Mouse (Mus musculus): ENCODE measurements at regions not wholly inside any gene's neighbourhood (a gene's known extent, or its start where the extent isn't known, plus 50 kb on each side); places are given as distances from the start of the nearest gene placed in this dataset.

DNA sequence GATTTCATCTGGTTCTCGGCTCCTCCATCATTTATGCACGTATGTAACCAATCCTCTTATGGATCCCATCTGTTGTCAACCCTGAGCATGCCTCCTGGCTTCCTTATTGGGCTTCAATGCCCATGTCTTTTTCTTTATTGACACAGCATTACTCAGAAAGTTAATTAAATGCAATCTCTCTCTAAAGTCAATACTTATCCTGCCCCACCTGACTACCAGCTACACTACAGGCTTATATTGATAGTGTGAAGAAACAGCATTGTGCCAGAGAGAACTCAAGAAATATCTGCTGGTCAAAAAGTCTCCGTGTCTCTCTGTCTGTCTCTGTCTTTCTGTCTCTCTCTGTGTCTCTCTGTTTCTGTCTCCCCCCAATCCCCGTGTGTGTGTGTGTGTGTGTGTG, 194.7 kb upstream of the Rfx3 start:
- no peaks in the 10 kb centered on the region for H3K4me1 ChIP-seq (replicated peaks)
- H3K36me3 ChIP-seq = no peaks in the 10 kb centered on the region
- no peak overlapping the region for H3K27ac ChIP-seq
- no peak for DNase-seq (ENCODE audit: low spot score)
- H3K27me3 ChIP-seq (ENCODE audit: insufficient read depth, poor library complexity, severe bottlenecking) = no peaks in the 10 kb centered on the region
- WGBS = 90% methylated on average over 4 of the region's 4 CpGs
- H3K9me3 ChIP-seq = 0 out of 2 replicates have a peak, but pooled peaks cover 5% of the 10 kb centered on the region
- no peak overlapping the region for H3K4me3 ChIP-seq

DNA sequence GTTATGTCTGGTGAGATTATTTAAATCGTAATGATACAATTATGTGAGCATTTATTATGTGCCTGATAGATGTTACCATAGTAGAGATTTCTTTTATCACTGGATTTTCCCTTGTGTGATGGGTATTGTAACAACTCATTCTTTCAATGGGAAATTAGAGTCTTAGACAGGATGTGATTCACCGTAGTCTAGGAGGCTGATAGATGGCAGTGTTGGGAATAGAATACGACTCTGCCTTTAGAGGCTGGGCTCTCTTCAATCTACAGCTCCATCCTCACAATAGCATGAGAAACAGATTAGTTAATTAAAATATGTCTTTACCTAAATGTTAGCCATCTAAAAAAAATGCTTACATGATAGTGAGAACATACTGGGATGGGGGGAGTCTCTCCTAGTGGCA, 192.8 kb upstream of the Rfx3 start:
- Histone ChIP-seq H3K27me3 (ENCODE audit: insufficient read depth, poor library complexity, severe bottlenecking) (no peaks in the 10 kb centered on the region), H3K27ac (no peak overlapping the region), H3K9me3 (no peaks in the 10 kb centered on the region), H3K36me3 (no peaks in the 10 kb centered on the region), H3K4me3 (no peak overlapping the region), H3K4me1 (replicated peaks) (no peaks in the 10 kb centered on the region)
- 90% methylated on average over 3 of the region's 3 CpGs for WGBS
- DNase-seq (ENCODE audit: low spot score) = no peak

DNA sequence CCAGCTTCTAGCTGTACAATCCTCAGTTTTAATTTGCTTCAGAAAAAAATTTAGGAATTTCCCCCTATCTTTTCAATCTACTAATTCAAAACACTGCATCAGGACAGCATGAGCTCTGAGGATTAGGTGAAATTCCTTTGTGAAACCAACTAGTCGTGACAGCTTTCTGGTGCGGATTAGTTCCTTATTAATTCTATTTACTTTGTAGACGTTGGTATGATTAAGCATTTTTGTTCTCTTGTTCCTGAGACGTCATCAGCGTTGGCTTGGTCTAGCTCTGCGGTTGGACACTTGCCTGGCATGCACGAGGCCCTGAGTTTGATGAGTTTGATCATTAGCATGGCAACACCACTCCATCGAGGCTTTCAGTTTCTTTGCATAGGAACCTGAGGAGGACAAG, 188.4 kb upstream of the Rfx3 start:
- no peak overlapping the region for H3K4me3 ChIP-seq
- no peaks in the 10 kb centered on the region for H3K27me3 ChIP-seq (ENCODE audit: insufficient read depth, poor library complexity, severe bottlenecking)
- DNase-seq (ENCODE audit: low spot score) = no peak
- 70% methylated on average over 8 of the region's 8 CpGs for WGBS
- H3K36me3 ChIP-seq = no peaks in the 10 kb centered on the region
- no peaks in the 10 kb centered on the region for H3K9me3 ChIP-seq
- no peaks in the 10 kb centered on the region for H3K4me1 ChIP-seq (replicated peaks)
- no peak overlapping the region for H3K27ac ChIP-seq

DNA sequence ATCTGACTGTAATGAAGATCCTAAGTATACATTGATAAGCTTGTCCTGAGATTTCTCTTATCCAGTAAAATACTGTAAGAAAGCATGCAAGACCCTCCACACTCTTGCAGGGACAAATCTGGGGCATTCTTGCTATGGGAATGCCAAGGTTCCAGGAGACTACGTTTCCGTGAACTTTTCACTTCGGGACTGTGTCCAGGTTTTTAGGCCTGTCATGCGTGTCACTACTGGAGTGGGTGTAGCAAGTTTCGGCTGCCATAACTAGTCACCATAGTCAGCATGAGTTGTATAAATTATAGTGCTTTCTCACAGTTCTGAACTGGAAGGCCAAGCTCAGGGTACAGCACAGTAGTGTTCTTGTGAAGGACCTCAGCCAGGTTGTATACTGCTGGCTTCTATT, 185.9 kb upstream of the Rfx3 start:
- Histone ChIP-seq H3K9me3 (no peaks in the 10 kb centered on the region), H3K4me1 (replicated peaks) (no peaks in the 10 kb centered on the region; the same call in 1 of the 2 replicates), H3K27me3 (ENCODE audit: insufficient read depth, poor library complexity, severe bottlenecking) (no peaks in the 10 kb centered on the region), H3K27ac (no peak overlapping the region), H3K36me3 (no peaks in the 10 kb centered on the region), H3K4me3 (no peak overlapping the region)
- 98% methylated on average over 5 of the region's 5 CpGs for WGBS
- DNase-seq (ENCODE audit: low spot score) = no peak

DNA sequence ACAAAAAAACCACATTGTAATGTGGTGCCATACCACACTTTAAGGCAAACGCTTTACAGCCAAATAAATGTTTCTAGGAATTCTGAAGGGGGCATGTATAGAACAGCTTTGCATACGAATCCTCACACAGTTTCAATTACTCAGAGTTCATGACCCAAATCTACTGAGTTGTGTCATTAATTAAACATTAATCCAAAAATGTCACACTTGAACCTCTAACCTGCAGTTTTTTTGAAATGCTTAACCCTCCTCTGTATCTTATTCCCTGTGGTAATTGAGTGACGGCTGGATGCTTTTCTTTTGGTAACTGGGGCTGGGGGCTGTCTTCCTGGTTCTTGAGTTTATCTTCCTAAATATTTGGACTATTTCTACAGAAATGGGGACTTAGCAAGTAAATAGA, 181.3 kb upstream of the Rfx3 start:
- WGBS = 74% methylated on average over 3 of the region's 3 CpGs
- DNase-seq (ENCODE audit: low spot score) = no peak
- H3K27me3 ChIP-seq (ENCODE audit: insufficient read depth, poor library complexity, severe bottlenecking) = no peaks in the 10 kb centered on the region
- H3K4me3 ChIP-seq = no peak overlapping the region
- H3K36me3 ChIP-seq = no peaks in the 10 kb centered on the region
- H3K27ac ChIP-seq = no peak overlapping the region
- H3K9me3 ChIP-seq = no peaks in the 10 kb centered on the region
- no peaks in the 10 kb centered on the region; the same call in 1 of the 2 replicates for H3K4me1 ChIP-seq (replicated peaks)

DNA sequence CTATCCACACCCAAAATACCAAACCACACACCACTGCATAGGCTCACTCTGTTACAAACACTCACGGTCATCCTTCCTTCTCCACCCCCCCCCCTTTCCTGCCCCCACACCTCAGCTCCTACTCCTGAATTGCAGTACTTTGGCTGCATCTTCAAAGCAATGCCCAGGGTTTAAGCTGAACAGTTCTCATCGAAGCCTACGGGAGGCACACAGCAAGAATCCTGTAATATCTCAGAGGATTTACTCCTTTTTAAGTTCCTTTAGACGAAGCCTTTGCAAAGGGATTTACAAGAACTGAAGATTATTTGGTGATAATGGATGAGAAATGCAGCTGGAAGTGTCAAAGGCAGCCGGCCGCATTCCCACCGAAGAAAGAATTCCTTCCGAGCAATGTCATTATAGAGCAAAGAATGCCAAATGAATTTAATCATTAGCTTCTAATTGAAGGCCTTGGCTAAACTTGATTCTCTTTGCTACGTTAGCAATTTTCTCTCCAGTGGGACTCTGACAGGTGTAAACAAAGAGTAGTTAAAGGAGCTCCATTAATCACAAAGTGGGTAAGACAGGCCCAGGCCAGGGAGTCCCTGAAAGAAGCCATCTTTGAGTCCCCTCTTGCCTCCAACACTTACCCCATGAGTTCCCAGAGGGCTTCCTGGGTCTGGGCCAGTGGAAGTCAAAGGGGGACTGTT, 180.6 kb upstream of the Rfx3 start:
- Histone ChIP-seq H3K36me3 (no peaks in the 10 kb centered on the region), H3K27me3 (ENCODE audit: insufficient read depth, poor library complexity, severe bottlenecking) (no peaks in the 10 kb centered on the region), H3K27ac (no peak overlapping the region), H3K4me3 (no peak overlapping the region), H3K9me3 (no peaks in the 10 kb centered on the region), H3K4me1 (replicated peaks) (no peaks in the 10 kb centered on the region; the same call in 1 of the 2 replicates)
- 56% methylated on average over 9 of the region's 9 CpGs for WGBS
- no peak for DNase-seq (ENCODE audit: low spot score)

DNA sequence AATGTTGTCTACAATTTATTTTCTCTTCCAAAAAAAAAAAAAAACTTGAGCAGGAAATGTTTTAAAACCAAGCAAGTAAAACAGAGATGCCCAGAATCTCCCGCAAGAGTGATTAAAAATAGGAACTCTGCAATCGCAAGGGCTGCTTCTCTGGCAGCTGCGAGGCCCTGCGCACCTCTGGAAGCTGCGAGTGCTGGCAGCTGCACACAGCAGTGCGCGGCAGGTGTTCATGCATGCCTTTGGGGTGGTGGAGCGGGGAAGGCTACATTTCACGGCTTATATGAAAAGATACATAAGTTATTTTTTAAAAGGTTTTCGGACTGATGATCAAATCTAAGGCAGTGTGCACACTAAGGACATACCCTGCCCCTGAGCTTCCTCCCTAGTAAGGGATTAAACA, 179.3 kb upstream of the Rfx3 start:
- no peak overlapping the region for H3K4me3 ChIP-seq
- WGBS = 87% methylated on average over 10 of the region's 10 CpGs
- no peaks in the 10 kb centered on the region for H3K9me3 ChIP-seq
- no peaks in the 10 kb centered on the region for H3K27me3 ChIP-seq (ENCODE audit: insufficient read depth, poor library complexity, severe bottlenecking)
- no peak overlapping the region for H3K27ac ChIP-seq
- H3K36me3 ChIP-seq = no peaks in the 10 kb centered on the region
- no peaks in the 10 kb centered on the region; the same call in 1 of the 2 replicates for H3K4me1 ChIP-seq (replicated peaks)
- no peak for DNase-seq (ENCODE audit: low spot score)

DNA sequence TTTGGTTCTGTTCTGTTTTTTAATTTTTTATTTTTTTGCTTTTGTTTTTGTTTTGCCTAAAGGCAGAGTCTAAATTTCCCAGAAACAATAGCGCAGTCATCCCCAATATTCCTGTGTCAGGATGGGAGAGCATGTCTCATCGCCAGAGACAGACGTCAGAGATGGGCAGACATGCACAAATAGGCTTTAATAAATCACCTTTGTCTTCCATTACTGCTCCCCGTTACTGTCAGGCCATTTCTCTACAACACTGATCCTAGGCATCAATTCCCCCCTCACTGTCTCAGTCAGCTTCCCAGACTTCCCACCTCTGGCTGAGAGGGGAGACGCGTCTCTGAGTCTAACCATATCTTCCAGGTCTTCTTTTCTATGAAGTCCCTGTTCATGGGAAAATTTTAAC, 177.4 kb upstream of the Rfx3 start:
- no peak overlapping the region for H3K27ac ChIP-seq
- no peaks in the 10 kb centered on the region for H3K36me3 ChIP-seq
- 94% methylated on average over 6 of the region's 6 CpGs for WGBS
- no peaks in the 10 kb centered on the region; the same call in 1 of the 2 replicates for H3K4me1 ChIP-seq (replicated peaks)
- H3K27me3 ChIP-seq (ENCODE audit: insufficient read depth, poor library complexity, severe bottlenecking) = no peaks in the 10 kb centered on the region
- H3K4me3 ChIP-seq = no peak overlapping the region
- no peak for DNase-seq (ENCODE audit: low spot score)
- no peaks in the 10 kb centered on the region for H3K9me3 ChIP-seq

DNA sequence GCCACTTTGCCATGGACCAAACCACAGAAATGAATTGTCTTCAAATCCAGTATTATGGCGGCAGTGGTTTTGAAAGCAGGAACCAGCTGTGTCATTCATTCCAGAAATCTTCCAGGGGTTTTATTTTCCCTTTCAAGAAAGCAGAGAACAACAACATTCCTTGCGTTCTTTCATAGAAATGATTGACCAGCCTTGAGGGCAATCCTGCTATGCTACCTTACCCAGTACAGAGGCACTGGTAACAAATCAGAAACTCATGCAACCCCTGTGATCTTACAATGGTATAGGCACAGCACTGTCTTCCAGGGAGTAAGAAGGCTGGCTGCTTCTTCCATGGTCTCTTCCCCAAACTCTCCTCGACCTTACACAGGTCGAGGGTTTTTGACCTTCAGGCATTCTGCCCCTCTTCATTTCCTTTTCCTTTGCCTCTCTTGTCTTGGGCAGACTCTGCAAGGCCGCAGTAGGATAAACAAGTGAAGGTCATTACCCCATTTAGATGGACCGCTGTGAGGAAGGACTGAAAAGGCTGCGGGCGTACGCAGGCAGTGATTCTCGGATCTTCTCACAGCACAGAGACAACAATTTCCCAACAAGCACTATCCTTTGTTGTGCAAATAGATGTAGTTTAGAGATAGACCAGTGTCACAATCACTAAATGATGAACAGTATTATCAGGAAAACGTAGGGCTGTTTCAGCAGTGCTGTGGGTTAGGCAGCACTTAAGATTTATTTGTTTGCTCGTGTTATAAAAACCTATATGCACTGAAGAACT, 171.6 kb upstream of the Rfx3 start:
- no peaks in the 10 kb centered on the region for H3K4me1 ChIP-seq (replicated peaks)
- no peak overlapping the region for H3K27ac ChIP-seq
- H3K4me3 ChIP-seq = no peak overlapping the region
- WGBS = 77% methylated on average over 12 of the region's 12 CpGs
- 0 out of 2 replicates have a peak, but pooled peaks cover 4% of the 10 kb centered on the region for H3K9me3 ChIP-seq
- no peaks in the 10 kb centered on the region for H3K27me3 ChIP-seq (ENCODE audit: insufficient read depth, poor library complexity, severe bottlenecking)
- DNase-seq (ENCODE audit: low spot score) = no peak
- no peaks in the 10 kb centered on the region for H3K36me3 ChIP-seq

DNA sequence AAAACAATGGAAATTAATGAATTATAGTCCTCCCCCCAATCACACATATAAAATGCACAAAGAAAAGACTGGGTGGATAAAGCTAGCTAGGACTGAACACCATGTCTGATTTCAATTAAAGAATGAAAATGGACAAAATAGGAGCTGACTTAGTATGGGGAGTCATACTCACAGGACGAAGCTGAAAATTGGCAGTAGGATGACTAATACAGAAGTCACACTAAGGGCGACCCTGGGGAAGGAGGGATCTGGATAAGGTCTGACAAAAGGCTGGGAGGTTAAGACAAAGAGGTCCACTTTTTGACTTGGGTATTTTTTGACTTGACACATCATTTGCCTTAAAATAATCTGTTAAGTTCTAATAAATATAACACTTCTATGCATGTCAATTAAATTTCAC, 170.2 kb upstream of the Rfx3 start:
- 87% methylated on average over 2 of the region's 2 CpGs for WGBS
- Histone ChIP-seq H3K4me3 (no peak overlapping the region), H3K36me3 (no peaks in the 10 kb centered on the region), H3K9me3 (0 out of 2 replicates have a peak, but pooled peaks cover 4% of the 10 kb centered on the region), H3K4me1 (replicated peaks) (no peaks in the 10 kb centered on the region), H3K27me3 (ENCODE audit: insufficient read depth, poor library complexity, severe bottlenecking) (no peaks in the 10 kb centered on the region), H3K27ac (no peak overlapping the region)
- DNase-seq (ENCODE audit: low spot score) = no peak

DNA sequence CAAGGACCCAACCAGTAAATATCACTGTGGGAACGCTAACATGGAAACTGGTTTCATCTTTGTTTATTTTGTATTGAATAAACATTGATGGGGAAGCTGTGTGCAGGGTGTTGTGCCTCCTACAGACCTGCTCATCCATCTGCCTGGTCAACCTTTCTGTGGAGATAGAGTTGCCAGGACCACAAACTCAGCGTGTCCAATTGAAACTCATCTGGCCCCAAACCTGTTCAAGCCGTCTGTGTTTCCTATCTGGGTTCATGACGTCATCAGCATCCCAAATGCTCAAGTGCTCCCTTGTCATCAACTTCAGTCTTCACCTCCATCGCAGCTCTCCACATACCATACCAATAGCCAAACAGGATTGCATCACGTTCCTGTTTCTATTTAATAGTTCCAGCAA, 167.1 kb upstream of the Rfx3 start:
- 0 out of 2 replicates have a peak, but pooled peaks cover 4% of the 10 kb centered on the region for H3K9me3 ChIP-seq
- DNase-seq (ENCODE audit: low spot score) = no peak
- H3K27me3 ChIP-seq (ENCODE audit: insufficient read depth, poor library complexity, severe bottlenecking) = no peaks in the 10 kb centered on the region
- no peaks in the 10 kb centered on the region for H3K36me3 ChIP-seq
- H3K4me3 ChIP-seq = no peak overlapping the region
- H3K4me1 ChIP-seq (replicated peaks) = no peaks in the 10 kb centered on the region
- H3K27ac ChIP-seq = no peak overlapping the region
- WGBS = 92% methylated on average over 6 of the region's 6 CpGs

DNA sequence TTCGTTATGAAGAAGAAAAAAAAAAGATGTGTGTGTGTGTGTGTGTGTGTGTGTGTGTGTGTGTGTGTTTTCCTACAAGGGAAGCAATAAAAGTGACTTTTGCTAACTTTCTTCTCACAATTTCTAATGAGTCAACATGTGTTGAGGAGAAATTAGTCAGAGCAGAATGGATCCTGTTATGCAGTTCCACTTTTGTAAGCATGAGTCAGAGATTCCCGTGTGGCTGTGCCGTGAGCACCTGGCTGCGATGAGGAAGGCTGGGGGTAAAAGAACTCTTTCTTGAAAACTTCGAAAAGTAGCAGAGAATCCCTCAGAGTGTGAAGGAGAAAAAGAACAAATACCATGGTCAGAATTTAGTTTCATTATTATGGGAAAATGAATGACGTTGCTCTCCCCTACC, 165.9 kb upstream of the Rfx3 start:
- Histone ChIP-seq H3K36me3 (no peaks in the 10 kb centered on the region), H3K9me3 (0 out of 2 replicates have a peak, but pooled peaks cover 4% of the 10 kb centered on the region), H3K4me3 (no peak overlapping the region), H3K27ac (no peak overlapping the region), H3K4me1 (replicated peaks) (no peaks in the 10 kb centered on the region), H3K27me3 (ENCODE audit: insufficient read depth, poor library complexity, severe bottlenecking) (no peaks in the 10 kb centered on the region)
- DNase-seq (ENCODE audit: low spot score) = no peak
- WGBS = 89% methylated on average over 6 of the region's 6 CpGs

DNA sequence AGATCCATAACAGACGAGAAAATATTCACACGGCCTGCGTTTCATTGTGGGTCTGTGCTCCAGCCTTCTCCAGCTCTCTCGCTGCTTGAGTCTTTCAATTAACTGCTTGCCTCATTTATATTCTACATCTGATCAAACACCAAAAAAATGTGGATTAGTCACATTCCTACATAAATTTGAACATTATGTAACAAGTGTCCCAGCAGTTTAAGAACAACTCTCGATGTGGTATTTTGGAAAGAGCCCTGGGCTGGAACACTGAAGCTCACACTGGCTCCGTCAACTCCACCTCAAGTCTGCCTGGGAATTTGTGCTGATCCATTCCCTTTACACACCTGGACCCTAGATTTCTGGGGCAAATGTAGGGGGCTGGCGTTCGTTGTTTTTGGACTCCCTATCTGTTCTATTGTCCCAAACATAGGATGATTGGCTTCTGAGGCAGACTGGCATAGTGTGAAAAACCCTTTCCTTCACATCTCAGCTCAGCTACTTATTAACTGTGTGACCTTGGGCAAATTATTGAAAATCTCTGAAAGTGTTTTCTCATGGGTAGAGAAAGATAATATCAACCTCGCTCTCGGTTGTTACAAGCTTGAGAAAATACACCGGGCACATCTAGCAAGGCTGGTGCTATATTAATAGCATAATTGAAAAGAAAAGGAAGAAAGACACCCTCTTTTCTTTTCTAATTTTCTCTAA, 161.0 kb upstream of the Rfx3 start:
- Histone ChIP-seq H3K27ac (no peak overlapping the region), H3K36me3 (no peaks in the 10 kb centered on the region), H3K4me3 (no peak overlapping the region), H3K4me1 (replicated peaks) (no peaks in the 10 kb centered on the region), H3K27me3 (ENCODE audit: insufficient read depth, poor library complexity, severe bottlenecking) (no peaks in the 10 kb centered on the region), H3K9me3 (no peaks in the 10 kb centered on the region)
- no peak for DNase-seq (ENCODE audit: low spot score)
- WGBS = 92% methylated on average over 11 of the region's 11 CpGs

All from hindbrain, embryonic 10.5 days (tissue).